ENCODE assay signal across 35 mouse cellular contexts in the genomic region with DNA sequence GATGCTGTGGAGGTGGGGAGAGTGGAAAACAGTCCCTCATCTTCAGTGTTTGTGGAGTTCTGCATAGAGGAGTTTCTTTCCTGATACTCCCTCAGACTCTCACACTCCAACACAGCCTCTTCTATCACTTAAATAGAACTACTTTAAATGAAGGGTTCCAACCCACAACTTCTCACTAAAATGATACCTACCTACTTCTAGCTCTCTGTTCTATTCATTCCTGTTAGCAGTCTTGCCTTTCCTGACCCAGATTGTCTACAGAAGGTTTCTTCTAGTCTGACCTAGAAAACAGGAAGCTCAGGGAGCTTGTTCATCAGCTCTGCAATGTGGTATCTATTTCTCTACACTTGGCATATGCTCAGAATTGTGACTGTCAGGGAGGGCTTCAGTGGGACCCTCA. TPM values are rescaled to one million over a fixed set of nuclear protein-coding genes. Genes with fewer than 3 reads are reported as not detected.
"Had no signal": no experiment of that assay in that cellular context is flagged by ENCODE, and none has a peak within 500 bp of the region (broad histone marks: within the 10 kb centered on the region; RNA-seq: fewer than 3 reads in every experiment).

No protein-coding gene starts in this region.

- H3K9ac ChIP-seq: limb, embryonic 12.5 days; limb, embryonic 13.5 days; limb, embryonic 15.5 days; liver, embryonic 12.5 days; liver, embryonic 13.5 days; liver, embryonic 14.5 days; liver, embryonic 15.5 days; liver, postnatal 0 days; lung, embryonic 14.5 days; lung, embryonic 15.5 days; midbrain, embryonic 12.5 days; midbrain, embryonic 13.5 days; midbrain, embryonic 15.5 days; neural tube, embryonic 12.5 days had no signal

- H3K4me2 ChIP-seq: limb, embryonic 12.5 days; limb, embryonic 13.5 days; limb, embryonic 15.5 days; liver, embryonic 11.5 days; liver, embryonic 12.5 days; liver, embryonic 13.5 days; liver, embryonic 15.5 days; lung, embryonic 14.5 days; lung, embryonic 15.5 days; midbrain, embryonic 11.5 days; midbrain, embryonic 12.5 days; midbrain, embryonic 13.5 days; midbrain, embryonic 15.5 days; neural tube, embryonic 12.5 days had no signal

- H3K36me3 ChIP-seq: limb, embryonic 10.5 days; limb, embryonic 12.5 days; limb, embryonic 13.5 days; limb, embryonic 15.5 days; liver, embryonic 12.5 days; liver, embryonic 13.5 days; liver, embryonic 15.5 days; lung, embryonic 15.5 days; midbrain, embryonic 10.5 days; midbrain, embryonic 12.5 days; midbrain, embryonic 13.5 days; midbrain, embryonic 15.5 days; neural tube, embryonic 12.5 days had no signal

- H3K9me3 ChIP-seq: limb, embryonic 10.5 days; limb, embryonic 12.5 days; limb, embryonic 13.5 days; limb, embryonic 15.5 days; liver, embryonic 12.5 days; liver, embryonic 13.5 days; liver, embryonic 15.5 days; lung, embryonic 15.5 days; megakaryocyte, embryonic 14.5 days; midbrain, embryonic 10.5 days; midbrain, embryonic 12.5 days; midbrain, embryonic 13.5 days; midbrain, embryonic 15.5 days; neural tube, embryonic 12.5 days had no signal

- H3K27ac ChIP-seq: limb, embryonic 10.5 days; limb, embryonic 12.5 days; limb, embryonic 13.5 days; limb, embryonic 15.5 days; liver, embryonic 12.5 days; liver, embryonic 13.5 days; liver, embryonic 14.5 days; liver, embryonic 15.5 days; lung, embryonic 15.5 days; macrophage; midbrain, embryonic 10.5 days; midbrain, embryonic 12.5 days; midbrain, embryonic 13.5 days; midbrain, embryonic 15.5 days; neural tube, embryonic 12.5 days had no signal

- ATAC-seq: liver, embryonic 12.5 days; liver, postnatal 0 days; lung, postnatal 0 days; midbrain, embryonic 13.5 days; midbrain, embryonic 15.5 days; midbrain, embryonic 16.5 days had no signal

- H3K4me1 ChIP-seq: limb, embryonic 10.5 days; limb, embryonic 12.5 days; limb, embryonic 13.5 days; limb, embryonic 15.5 days; liver, embryonic 12.5 days; liver, embryonic 13.5 days; lung, embryonic 15.5 days; midbrain, embryonic 10.5 days; midbrain, embryonic 12.5 days; midbrain, embryonic 13.5 days; midbrain, embryonic 15.5 days; neural tube, embryonic 12.5 days had no signal

- H3K4me3 ChIP-seq: limb, embryonic 10.5 days; limb, embryonic 12.5 days; limb, embryonic 13.5 days; limb, embryonic 15.5 days; liver, embryonic 12.5 days; liver, embryonic 13.5 days; liver, embryonic 15.5 days; lung, embryonic 15.5 days; megakaryocyte, embryonic 14.5 days; midbrain, embryonic 10.5 days; midbrain, embryonic 12.5 days; midbrain, embryonic 13.5 days; midbrain, embryonic 15.5 days; myocyte; neural tube, embryonic 12.5 days had no signal

- DNase-seq: left cerebral cortex, postnatal 4 days; liver; liver, embryonic 13.5 days; liver, postnatal 0 days; lung, adult 18-20 months; lung, adult 2 months; lung, embryonic 14.5 days; lung, postnatal 10 days; lung, postnatal 14 days; lung, postnatal 36 days; lung, postnatal 4 days; midbrain, embryonic 14.5 days had no signal

- H3K27me3 ChIP-seq: limb, embryonic 12.5 days; limb, embryonic 13.5 days; limb, embryonic 15.5 days; liver, embryonic 12.5 days; liver, embryonic 13.5 days; liver, embryonic 15.5 days; lung, embryonic 15.5 days; midbrain, embryonic 12.5 days; midbrain, embryonic 13.5 days; midbrain, embryonic 15.5 days; neural tube, embryonic 12.5 days had no signal

RNA-seq across cellular contexts. Expression of a gene that starts 2.0 kb away (rescaled TPM):
- polyA plus RNA-seq: limb, embryonic 10.5 days; limb, embryonic 11.5 days; limb, embryonic 12.5 days; lung, embryonic 14.5 days; midbrain, embryonic 10.5 days; midbrain, embryonic 11.5 days; midbrain, embryonic 12.5 days; midbrain, embryonic 13.5 days; midbrain, postnatal 0 days; myocyte; neural tube, embryonic 11.5 days; neural tube, embryonic 12.5 days had no signal
